Mouse (Mus musculus): ENCODE data around the gene Olfr1258. TPM values are rescaled to one million over a fixed set of nuclear protein-coding genes. Genes with fewer than 3 reads are reported as not detected.
"Not testable (repeated sequence)": the region's sequence is repeated elsewhere in the genome, so short reads cannot be mapped to it uniquely, and the experiment has no call there.

Olfr1258 gene
- not detected for total RNA-seq (2021)
- long read RNA-seq, experiment 1: 0 reads
- long read RNA-seq, experiment 2: 0 reads

- no peak for DNase-seq (ENCODE audit: low spot score in 2 of 2)
Observed at GRCm38 (mm10) chr2:89927009-89927408, at the start of gene Olfr1258. Olfr1258 (plus strand) TSS chr2:89927309.

- DNase-seq (ENCODE audit: low spot score in 2 of 2): no peak
Observed at GRCm38 (mm10) chr2:89878137-89878536, 49.0 kb upstream of the Olfr1258 start, which contains the start of gene Olfr1257. Olfr1257 (plus strand) TSS chr2:89878437.

- not testable (repeated sequence) for DNase-seq (ENCODE audit: low spot score in 2 of 2)
Observed at GRCm38 (mm10) chr2:89912616-89913015, 14.5 kb upstream of the Olfr1258 start.

- no peak for DNase-seq (ENCODE audit: low spot score in 2 of 2)
Observed at GRCm38 (mm10) chr2:89948564-89948963, 21.5 kb downstream of the Olfr1258 start, which contains the start of gene Olfr1259. Olfr1259 (minus strand) TSS chr2:89948664.

GRCm38 (mm10) chr2:89974184-89974583 lies 47.1 kb downstream of the Olfr1258 start, which contains the start of gene Olfr1260:
Olfr1260 (plus strand) TSS chr2:89974340.
- DNase-seq (ENCODE audit: low spot score in 2 of 2): no peak

GRCm38 (mm10) chr2:89977709-89978108 lies 50.6 kb downstream of the Olfr1258 start:
- DNase-seq (ENCODE audit: low spot score in 2 of 2): no peak

Other genes with a start within 250 kb of the Olfr1258 start
- not detected for gene Olfr1252, start 202.3 kb upstream of the Olfr1258 start, total RNA-seq (2021)
- gene Olfr1253, start 170.2 kb upstream of the Olfr1258 start, total RNA-seq (2021): not detected
- not detected for gene Olfr1254, start 133.7 kb upstream of the Olfr1258 start, total RNA-seq (2021)
- not detected for gene Olfr1255, start 115.3 kb upstream of the Olfr1258 start, total RNA-seq (2021)
- not detected for gene Olfr1256, start 85.8 kb upstream of the Olfr1258 start, total RNA-seq (2021)
- gene Olfr48, start 79.1 kb upstream of the Olfr1258 start, total RNA-seq (2021): not detected
- not detected for gene Olfr1257, start 48.9 kb upstream of the Olfr1258 start, total RNA-seq (2021)
- gene Olfr1259, start 21.4 kb downstream of the Olfr1258 start, total RNA-seq (2021): not detected
- not detected for gene Olfr1260, start 47.0 kb downstream of the Olfr1258 start, total RNA-seq (2021)
- not detected for gene Olfr1261, start 63.9 kb downstream of the Olfr1258 start, total RNA-seq (2021)
- not detected for gene Olfr1262, start 72.8 kb downstream of the Olfr1258 start, total RNA-seq (2021)
- gene Olfr1263, start 84.8 kb downstream of the Olfr1258 start, total RNA-seq (2021): not detected
- not detected for gene Olfr1264, start 98.3 kb downstream of the Olfr1258 start, total RNA-seq (2021)
- not detected for gene Olfr1265, start 108.0 kb downstream of the Olfr1258 start, total RNA-seq (2021)
- not detected for gene Olfr140, start 136.3 kb downstream of the Olfr1258 start, total RNA-seq (2021)
- gene Olfr1269, start 194.1 kb downstream of the Olfr1258 start, total RNA-seq (2021): not detected
- gene Olfr32, start 215.0 kb downstream of the Olfr1258 start, total RNA-seq (2021): not detected
- gene Olfr1270, start 225.8 kb downstream of the Olfr1258 start, total RNA-seq (2021): not detected

Data from gastrocnemius, postnatal 4 days (tissue).